Mouse (Mus musculus): ENCODE results near the gene Smim24. TPM values are rescaled to one million over a fixed set of nuclear protein-coding genes. Genes with fewer than 3 reads are reported as not detected.

The Smim24 gene
- polyA plus RNA-seq (2012; ENCODE audit: insufficient read depth, insufficient read length, low replicate concordance, missing spikeins): not detected in 2 replicates

GRCm38 (mm10) chr10:81392781-81393185 is at the start of gene Smim24:
Smim24 (plus strand) TSS chr10:81393051.
- 0 out of 2 replicates have a peak within 1 kb of the TSS, but pooled peaks have one; percentile 8 for H3K4me3 ChIP-seq (ENCODE audit: insufficient read depth, low read depth, low read length)
- TF ChIP-seq CTCF (IDR thresholded peaks at IDR 0.05; ENCODE audit: insufficient read depth, low read depth, low read length) (no peak), POLR2A (IDR thresholded peaks at IDR 0.05; ENCODE audit: insufficient read depth, low read depth, low read length) (no peak)
- H3K4me1 ChIP-seq (ENCODE audit: control insufficient read depth, insufficient read depth, low read length): peaks cover 23% of the 10 kb centered on the region
- H3K27ac ChIP-seq (ENCODE audit: insufficient read depth, low read depth, low read length): no peak within 1 kb of the TSS
- 72% methylated on average over 14 of the region's 14 CpGs for WGBS

GRCm38 (mm10) chr10:81344421-81345161 is 48.3 kb upstream of the Smim24 start:
- Histone ChIP-seq H3K4me3 (ENCODE audit: insufficient read depth, low read depth, low read length) (no peak overlapping the region), H3K4me1 (ENCODE audit: control insufficient read depth, insufficient read depth, low read length) (peaks cover 23% of the 10 kb centered on the region), H3K27ac (ENCODE audit: insufficient read depth, low read depth, low read length) (no peak overlapping the region)
- 51% methylated on average over 8 of the region's 8 CpGs for WGBS
- TF ChIP-seq CTCF (IDR thresholded peaks at IDR 0.05; ENCODE audit: insufficient read depth, low read depth, low read length) (no peak), POLR2A (IDR thresholded peaks at IDR 0.05; ENCODE audit: insufficient read depth, low read depth, low read length) (no peak)

- 89% methylated on average over 4 of the region's 4 CpGs for WGBS
- Histone ChIP-seq H3K27ac (ENCODE audit: insufficient read depth, low read depth, low read length) (no peak overlapping the region), H3K4me1 (ENCODE audit: control insufficient read depth, insufficient read depth, low read length) (peaks cover 24% of the 10 kb centered on the region), H3K4me3 (ENCODE audit: insufficient read depth, low read depth, low read length) (no peak overlapping the region)
- TF ChIP-seq CTCF (IDR thresholded peaks at IDR 0.05; ENCODE audit: insufficient read depth, low read depth, low read length) (no peak), POLR2A (IDR thresholded peaks at IDR 0.05; ENCODE audit: insufficient read depth, low read depth, low read length) (no peak)
Observed at GRCm38 (mm10) chr10:81345162-81345534, 47.7 kb upstream of the Smim24 start.

- Histone ChIP-seq H3K4me1 (ENCODE audit: control insufficient read depth, insufficient read depth, low read length) (peaks cover 24% of the 10 kb centered on the region), H3K4me3 (ENCODE audit: insufficient read depth, low read depth, low read length) (0 out of 2 replicates have a peak overlapping the region, but pooled peaks have one; percentile 2), H3K27ac (ENCODE audit: insufficient read depth, low read depth, low read length) (no peak overlapping the region)
- WGBS: 29% methylated on average over 55 of the region's 55 CpGs
- no peak for TF ChIP-seq POLR2A (IDR thresholded peaks at IDR 0.05; ENCODE audit: insufficient read depth, low read depth, low read length)
- no peak for TF ChIP-seq CTCF (IDR thresholded peaks at IDR 0.05; ENCODE audit: insufficient read depth, low read depth, low read length)
Observed at GRCm38 (mm10) chr10:81346453-81347067, 46.3 kb upstream of the Smim24 start.

GRCm38 (mm10) chr10:81349146-81349545 is 43.7 kb upstream of the Smim24 start:
- Histone ChIP-seq H3K4me1 (ENCODE audit: control insufficient read depth, insufficient read depth, low read length) (peaks cover 17% of the 10 kb centered on the region), H3K4me3 (ENCODE audit: insufficient read depth, low read depth, low read length) (no peak overlapping the region), H3K27ac (ENCODE audit: insufficient read depth, low read depth, low read length) (no peak overlapping the region)
- TF ChIP-seq POLR2A (IDR thresholded peaks at IDR 0.05; ENCODE audit: insufficient read depth, low read depth, low read length): no peak
- no peak for TF ChIP-seq CTCF (IDR thresholded peaks at IDR 0.05; ENCODE audit: insufficient read depth, low read depth, low read length)
- 22% methylated on average over 12 of the region's 12 CpGs for WGBS

GRCm38 (mm10) chr10:81349961-81350350 is 42.9 kb upstream of the Smim24 start:
- TF ChIP-seq POLR2A (IDR thresholded peaks at IDR 0.05; ENCODE audit: insufficient read depth, low read depth, low read length): no peak
- no peak for TF ChIP-seq CTCF (IDR thresholded peaks at IDR 0.05; ENCODE audit: insufficient read depth, low read depth, low read length)
- Histone ChIP-seq H3K27ac (ENCODE audit: insufficient read depth, low read depth, low read length) (no peak overlapping the region), H3K4me1 (ENCODE audit: control insufficient read depth, insufficient read depth, low read length) (peaks cover 24% of the 10 kb centered on the region), H3K4me3 (ENCODE audit: insufficient read depth, low read depth, low read length) (peak overlapping the region; percentile 50)
- WGBS: 1% methylated on average over 29 of the region's 29 CpGs

- TF ChIP-seq CTCF (IDR thresholded peaks at IDR 0.05; ENCODE audit: insufficient read depth, low read depth, low read length) (peak; percentile 87), POLR2A (IDR thresholded peaks at IDR 0.05; ENCODE audit: insufficient read depth, low read depth, low read length) (no peak)
- Histone ChIP-seq H3K4me3 (ENCODE audit: insufficient read depth, low read depth, low read length) (peak within 1 kb of the TSS; percentile 61), H3K27ac (ENCODE audit: insufficient read depth, low read depth, low read length) (0 out of 2 replicates have a peak within 1 kb of the TSS, but pooled peaks have one; percentile 48), H3K4me1 (ENCODE audit: control insufficient read depth, insufficient read depth, low read length) (peaks cover 27% of the 10 kb centered on the region)
- under 1% methylated on average over 54 of the region's 54 CpGs for WGBS
Observed at GRCm38 (mm10) chr10:81350351-81351063, 42.3 kb upstream of the Smim24 start, which contains the start of gene Hmg20b. Hmg20b (minus strand) TSS chr10:81350480.

- Histone ChIP-seq H3K4me1 (ENCODE audit: control insufficient read depth, insufficient read depth, low read length) (peaks cover 35% of the 10 kb centered on the region), H3K27ac (ENCODE audit: insufficient read depth, low read depth, low read length) (no peak overlapping the region), H3K4me3 (ENCODE audit: insufficient read depth, low read depth, low read length) (no peak overlapping the region)
- WGBS: 33% methylated on average over 9 of the region's 9 CpGs
- TF ChIP-seq CTCF (IDR thresholded peaks at IDR 0.05; ENCODE audit: insufficient read depth, low read depth, low read length) (no peak), POLR2A (IDR thresholded peaks at IDR 0.05; ENCODE audit: insufficient read depth, low read depth, low read length) (no peak)
Observed at GRCm38 (mm10) chr10:81351678-81352291, 41.1 kb upstream of the Smim24 start.
